Mouse (Mus musculus): ENCODE results near the gene Ccdc136. TPM values are rescaled to one million over a fixed set of nuclear protein-coding genes. Genes with fewer than 3 reads are reported as not detected.

Ccdc136 gene
- polyA plus RNA-seq, 1 experiment, result 0.23 TPM

- Histone ChIP-seq H3K36me3 (ENCODE audit: control insufficient read depth, insufficient read depth, low read length) (no peaks in the 10 kb centered on the region), H3K4me1 (ENCODE audit: control insufficient read depth, insufficient read depth, insufficient read length) (no peaks in the 10 kb centered on the region), H3K27ac (ENCODE audit: insufficient read depth, low read length) (no peak overlapping the region), H3K27me3 (ENCODE audit: control insufficient read depth, insufficient read depth, low read length) (no peaks in the 10 kb centered on the region), H3K4me3 (ENCODE audit: extremely low read depth, insufficient read depth, insufficient read length) (no peak overlapping the region)
- no peak for DNase-seq (ENCODE audit: low read depth in 1 of 2, low spot score in 2 of 2)
- 95% methylated on average over 6 of the region's 6 CpGs for WGBS
- TF ChIP-seq CTCF (IDR thresholded peaks at IDR 0.05; ENCODE audit: extremely low read depth, insufficient read depth, insufficient read length, insufficient replicate concordance), result no peak
- TF ChIP-seq POLR2A (IDR thresholded peaks at IDR 0.05; ENCODE audit: low read depth, low read length), result no peak
Observed at GRCm38 (mm10) chr6:29450667-29451066, 54.6 kb downstream of the Ccdc136 start.

GRCm38 (mm10) chr6:29461502-29461901 lies 65.4 kb downstream of the Ccdc136 start:
- Histone ChIP-seq H3K27ac (ENCODE audit: insufficient read depth, low read length) (no peak overlapping the region), H3K4me1 (ENCODE audit: control insufficient read depth, insufficient read depth, insufficient read length) (no peaks in the 10 kb centered on the region), H3K27me3 (ENCODE audit: control insufficient read depth, insufficient read depth, low read length) (no peaks in the 10 kb centered on the region), H3K36me3 (ENCODE audit: control insufficient read depth, insufficient read depth, low read length) (no peaks in the 10 kb centered on the region), H3K4me3 (ENCODE audit: extremely low read depth, insufficient read depth, insufficient read length) (no peak overlapping the region)
- DNase-seq (ENCODE audit: low read depth in 1 of 2, low spot score in 2 of 2), result no peak
- TF ChIP-seq POLR2A (IDR thresholded peaks at IDR 0.05; ENCODE audit: low read depth, low read length), result no peak
- TF ChIP-seq CTCF (IDR thresholded peaks at IDR 0.05; ENCODE audit: extremely low read depth, insufficient read depth, insufficient read length, insufficient replicate concordance), result no peak
- 68% methylated on average over 7 of the region's 7 CpGs for WGBS

GRCm38 (mm10) chr6:29463388-29463787 lies 67.3 kb downstream of the Ccdc136 start:
- H3K4me1 ChIP-seq (ENCODE audit: control insufficient read depth, insufficient read depth, insufficient read length), result 0 out of 2 replicates have a peak, but pooled peaks cover 2% of the 10 kb centered on the region
- H3K27ac ChIP-seq (ENCODE audit: insufficient read depth, low read length), result no peak overlapping the region
- WGBS, result 78% methylated on average over 3 of the region's 3 CpGs
- no peak overlapping the region for H3K4me3 ChIP-seq (ENCODE audit: extremely low read depth, insufficient read depth, insufficient read length)
- no peaks in the 10 kb centered on the region for H3K27me3 ChIP-seq (ENCODE audit: control insufficient read depth, insufficient read depth, low read length)
- no peak for DNase-seq (ENCODE audit: low read depth in 1 of 2, low spot score in 2 of 2)
- TF ChIP-seq CTCF (IDR thresholded peaks at IDR 0.05; ENCODE audit: extremely low read depth, insufficient read depth, insufficient read length, insufficient replicate concordance) (no peak), POLR2A (IDR thresholded peaks at IDR 0.05; ENCODE audit: low read depth, low read length) (no peak)
- no peaks in the 10 kb centered on the region for H3K36me3 ChIP-seq (ENCODE audit: control insufficient read depth, insufficient read depth, low read length)

DNA sequence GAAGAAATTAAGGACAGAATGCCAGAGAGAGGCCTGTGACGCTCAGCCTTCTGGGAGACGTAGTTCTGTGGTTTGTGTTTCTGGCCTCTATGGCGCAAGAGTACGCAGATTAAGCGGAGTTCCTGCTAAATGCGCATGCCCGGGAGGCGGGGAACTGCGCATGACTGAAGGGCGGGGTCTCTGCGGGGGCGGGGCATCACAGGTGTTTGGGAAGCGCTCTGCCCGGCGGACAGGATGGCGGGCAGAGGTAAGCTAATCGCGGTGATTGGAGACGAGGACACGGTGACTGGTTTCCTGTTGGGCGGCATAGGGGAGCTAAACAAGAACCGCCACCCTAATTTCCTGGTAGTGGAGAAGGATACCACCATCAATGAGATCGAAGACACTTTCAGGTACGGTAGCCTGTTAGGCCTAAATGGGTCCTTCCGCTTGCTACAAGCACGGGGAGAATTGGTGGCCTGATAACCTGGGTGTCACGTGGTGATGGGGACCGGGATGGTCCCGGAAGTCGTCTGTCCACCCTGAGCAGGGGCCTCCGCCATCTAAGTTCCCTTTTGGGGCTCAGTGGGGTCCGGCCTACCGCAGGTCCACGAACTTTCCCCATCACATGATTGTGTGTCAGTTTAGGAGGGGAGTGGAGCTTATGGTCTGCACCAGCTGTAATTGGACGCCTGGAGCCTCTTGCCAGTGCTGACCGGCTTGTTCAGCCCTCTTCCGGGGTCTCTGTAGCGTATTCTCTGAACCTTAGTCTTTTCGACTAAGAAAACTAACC lies 71.7 kb downstream of the Ccdc136 start, which contains the start of gene Atp6v1f:
Atp6v1f (plus strand) TSS at position 136 of the 772 bp plus-strand sequence.
- TF ChIP-seq POLR2A (IDR thresholded peaks at IDR 0.05; ENCODE audit: low read depth, low read length) (peak; percentile 12; the same call in 1 of the 2 replicates), CTCF (IDR thresholded peaks at IDR 0.05; ENCODE audit: extremely low read depth, insufficient read depth, insufficient read length, insufficient replicate concordance) (no peak)
- Histone ChIP-seq H3K4me3 (ENCODE audit: extremely low read depth, insufficient read depth, insufficient read length) (peak within 1 kb of the TSS; percentile 86), H3K27ac (ENCODE audit: insufficient read depth, low read length) (peak within 1 kb of the TSS; percentile 84), H3K27me3 (ENCODE audit: control insufficient read depth, insufficient read depth, low read length) (no peaks in the 10 kb centered on the region), H3K4me1 (ENCODE audit: control insufficient read depth, insufficient read depth, insufficient read length) (peaks cover 8% of the 10 kb centered on the region; the same call in 1 of the 2 replicates), H3K36me3 (ENCODE audit: control insufficient read depth, insufficient read depth, low read length) (peaks cover 7% of the 10 kb centered on the region)
- DNase-seq (ENCODE audit: low read depth in 1 of 2, low spot score in 2 of 2), result peak; percentile 90 to 91
- under 1% methylated on average over 39 of the region's 39 CpGs for WGBS

GRCm38 (mm10) chr6:29468851-29469250 lies 72.7 kb downstream of the Ccdc136 start:
- Histone ChIP-seq H3K4me1 (ENCODE audit: control insufficient read depth, insufficient read depth, insufficient read length) (peaks cover 13% of the 10 kb centered on the region; the same call in 1 of the 2 replicates), H3K4me3 (ENCODE audit: extremely low read depth, insufficient read depth, insufficient read length) (no peak overlapping the region), H3K27ac (ENCODE audit: insufficient read depth, low read length) (no peak overlapping the region), H3K36me3 (ENCODE audit: control insufficient read depth, insufficient read depth, low read length) (peaks cover 7% of the 10 kb centered on the region), H3K27me3 (ENCODE audit: control insufficient read depth, insufficient read depth, low read length) (no peaks in the 10 kb centered on the region)
- 92% methylated on average over 3 of the region's 3 CpGs for WGBS
- DNase-seq (ENCODE audit: low read depth in 1 of 2, low spot score in 2 of 2), result no peak
- TF ChIP-seq CTCF (IDR thresholded peaks at IDR 0.05; ENCODE audit: extremely low read depth, insufficient read depth, insufficient read length, insufficient replicate concordance), result no peak
- no peak for TF ChIP-seq POLR2A (IDR thresholded peaks at IDR 0.05; ENCODE audit: low read depth, low read length)

DNA sequence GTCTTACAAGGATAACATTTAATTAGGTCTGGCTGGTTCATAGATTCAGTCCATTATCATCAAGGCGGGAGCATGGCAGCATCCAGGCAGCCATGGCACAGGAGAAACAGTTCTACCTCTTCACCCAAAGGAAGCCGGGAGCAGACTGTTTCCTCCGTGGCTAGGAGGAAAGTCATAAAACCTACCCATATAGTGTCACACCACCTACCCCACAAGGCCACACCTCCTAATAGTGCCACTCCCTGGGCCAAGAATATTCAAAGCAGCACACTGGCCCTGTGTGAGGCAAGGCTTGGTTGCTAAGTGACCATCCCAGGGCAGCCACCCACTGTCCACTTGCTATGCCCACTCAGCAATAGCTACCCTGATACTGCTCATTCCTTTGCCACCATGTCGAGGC lies 75.0 kb downstream of the Ccdc136 start, which contains the start of gene Atp6v1fnb:
Atp6v1fnb (plus strand) TSS at position 301 of the 400 bp plus-strand sequence.
- H3K4me1 ChIP-seq (ENCODE audit: control insufficient read depth, insufficient read depth, insufficient read length), result peaks cover 19% of the 10 kb centered on the region; the same call in 1 of the 2 replicates

More for the DNA sequence above, 75.0 kb downstream of the Ccdc136 start, which contains the start of gene Atp6v1fnb:
- Histone ChIP-seq H3K27ac (ENCODE audit: insufficient read depth, low read length) (no peak within 1 kb of the TSS), H3K4me3 (ENCODE audit: extremely low read depth, insufficient read depth, insufficient read length) (no peak within 1 kb of the TSS), H3K27me3 (ENCODE audit: control insufficient read depth, insufficient read depth, low read length) (no peaks in the 10 kb centered on the region), H3K36me3 (ENCODE audit: control insufficient read depth, insufficient read depth, low read length) (peaks cover 7% of the 10 kb centered on the region)
- WGBS, result 90% methylated on average over 4 of the region's 4 CpGs
- no peak for DNase-seq (ENCODE audit: low read depth in 1 of 2, low spot score in 2 of 2)
- TF ChIP-seq POLR2A (IDR thresholded peaks at IDR 0.05; ENCODE audit: low read depth, low read length) (no peak), CTCF (IDR thresholded peaks at IDR 0.05; ENCODE audit: extremely low read depth, insufficient read depth, insufficient read length, insufficient replicate concordance) (no peak)

All from spleen, adult 2 months (tissue).